Mouse (Mus musculus) spleen, adult 12 weeks (tissue): ENCODE measurements around the gene Gm28372.
"Not testable (repeated sequence)": the region's sequence is repeated elsewhere in the genome, so short reads cannot be mapped to it uniquely, and the experiment has no call there.

ENCODE experiments used
- DNase-seq: peaks from one replicate; pipeline ENCODE4 v3.0.0; 2022; ENCODE audit warnings: low spot score

Gene Gm28372

DNA sequence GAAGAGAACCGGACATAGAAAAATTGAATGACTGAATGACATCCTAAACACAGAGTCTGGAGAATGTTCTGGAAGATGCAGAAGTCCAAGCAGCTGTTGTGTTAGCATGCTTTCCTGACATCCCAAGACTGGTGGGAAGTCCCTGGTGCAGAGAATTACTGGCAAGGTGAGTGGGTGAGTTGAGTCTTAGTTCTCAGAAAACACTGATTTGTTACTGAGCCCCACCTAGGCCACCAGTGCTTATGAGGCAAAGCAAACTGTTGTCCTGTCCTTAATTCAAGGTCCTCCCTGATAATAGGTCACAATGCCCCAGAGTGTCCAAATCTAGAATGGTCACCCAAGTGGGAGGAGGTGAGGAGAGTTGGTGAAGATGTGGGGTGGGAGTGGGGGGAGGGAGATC lies at the start of gene Gm28372, which contains the start of gene 1700020A23Rik:
Gene Gm28372 (plus strand): TSS at position 301 of the 400 bp plus-strand sequence.
Gene 1700020A23Rik (plus strand): TSS at position 321 of the 400 bp plus-strand sequence.
- DNase-seq: no peak

- DNase-seq: no peak
Measured at GRCm38 (mm10) chr2:130357551-130357950, 47.5 kb upstream of the Gm28372 start.

DNA sequence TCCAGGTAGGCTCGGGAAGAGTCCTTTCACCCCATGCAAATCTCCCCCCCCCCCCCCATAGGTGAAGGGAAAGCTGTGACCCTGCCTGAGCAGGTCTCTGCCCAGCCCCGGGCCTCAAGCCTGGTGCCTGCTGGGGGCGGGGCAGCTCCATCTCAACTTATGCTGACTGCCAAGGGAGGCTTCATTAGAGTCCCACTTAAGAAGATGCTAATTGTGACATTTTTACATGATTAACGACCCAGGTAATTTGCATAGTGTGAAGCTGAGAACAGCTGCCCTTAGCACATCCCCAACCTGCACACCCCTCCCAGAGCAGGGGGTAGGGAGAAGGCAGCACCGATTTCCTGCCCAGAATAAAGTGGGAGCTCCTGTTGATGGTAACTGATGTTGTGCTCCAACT lies 46.2 kb upstream of the Gm28372 start:
- DNase-seq: no peak

DNA sequence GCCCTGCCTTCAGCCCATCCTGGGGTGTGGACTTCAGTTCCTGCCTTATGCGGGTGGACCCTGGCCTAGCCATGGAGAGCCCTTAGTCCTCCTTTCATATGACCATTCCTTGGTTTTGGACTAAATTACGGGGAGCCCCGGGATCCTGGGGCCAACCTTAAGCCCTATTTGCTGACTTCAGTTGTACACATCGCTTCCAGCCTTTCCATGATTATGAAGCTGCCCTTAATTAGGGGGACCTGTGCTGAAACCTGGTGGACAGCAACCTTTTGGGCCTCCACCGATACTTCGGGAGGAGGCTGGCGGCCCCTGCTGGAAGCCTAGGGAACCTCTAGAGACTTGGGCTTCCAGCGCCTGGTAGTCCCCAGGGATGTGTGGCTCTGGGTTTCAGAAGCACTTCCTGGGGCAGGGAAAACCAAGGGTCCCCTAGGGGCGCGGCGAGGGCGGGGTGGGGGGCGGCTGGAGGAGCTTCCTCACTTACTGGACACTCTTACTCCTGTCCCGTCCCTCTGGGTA lies 42.5 kb upstream of the Gm28372 start:
- DNase-seq: peak; percentile 4

GRCm38 (mm10) chr2:130365211-130366094 lies 39.6 kb upstream of the Gm28372 start:
- no peak for DNase-seq

DNA sequence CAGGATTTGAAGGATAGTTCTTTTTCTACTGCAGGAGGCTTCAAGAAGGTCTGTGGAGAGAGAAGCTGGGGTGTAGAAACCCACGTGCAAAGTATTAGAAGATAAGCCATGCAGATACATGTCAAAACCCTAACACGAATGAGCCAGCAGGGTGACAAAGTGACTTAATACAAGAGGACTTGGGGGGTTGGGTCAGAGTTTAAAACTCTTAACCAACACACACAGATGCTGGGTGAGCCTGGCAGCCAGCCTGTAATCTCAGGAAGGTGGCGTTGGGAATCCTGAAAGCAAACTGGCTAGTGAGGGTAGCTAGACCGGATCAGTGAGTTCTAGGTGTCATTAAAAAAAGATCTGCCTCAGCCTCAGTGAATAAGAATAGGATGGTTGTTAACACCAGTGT lies 37.7 kb upstream of the Gm28372 start:
- DNase-seq: no peak

GRCm38 (mm10) chr2:130373026-130373425 lies 32.0 kb upstream of the Gm28372 start:
- not testable (repeated sequence) for DNase-seq

DNA sequence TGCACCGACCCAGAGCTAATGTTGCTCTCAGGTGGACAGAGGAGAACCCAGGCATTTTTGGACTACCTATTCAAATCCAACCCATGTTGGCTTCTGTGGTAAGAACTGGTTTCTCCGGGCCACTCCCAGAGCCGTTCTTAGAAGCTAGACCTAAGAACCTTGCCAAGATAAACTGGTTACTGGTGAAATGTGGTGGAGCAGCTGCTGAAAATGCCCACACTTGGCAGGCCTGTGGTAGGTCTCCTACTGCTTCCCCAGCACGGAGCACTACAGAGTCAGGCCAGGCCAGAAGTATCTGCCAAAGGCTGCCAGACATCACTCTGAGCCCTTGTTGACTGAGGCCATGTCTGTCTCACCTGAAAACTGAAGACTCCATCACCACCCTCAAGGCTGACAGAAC lies 30.1 kb upstream of the Gm28372 start:
- no peak for DNase-seq

DNA sequence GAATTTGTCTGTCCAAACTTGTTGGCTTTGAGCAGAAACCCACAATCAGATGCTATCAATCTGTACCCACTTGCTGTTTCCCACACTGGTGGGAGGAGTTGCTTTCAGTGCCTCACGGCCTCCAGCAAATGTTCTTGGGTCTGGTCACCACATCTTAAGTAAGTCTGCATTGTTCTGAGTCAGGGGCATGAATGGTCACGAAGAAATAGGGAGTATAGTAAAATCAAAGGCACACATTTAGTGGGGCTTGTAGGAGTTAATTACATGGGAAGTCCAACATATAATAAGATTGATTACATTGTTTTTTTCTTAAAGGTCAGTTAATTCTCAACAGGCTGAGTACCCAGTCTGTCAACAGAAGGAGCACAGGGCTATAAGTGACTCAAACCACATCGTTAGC lies 21.8 kb upstream of the Gm28372 start:
- no peak for DNase-seq

- no peak for DNase-seq
Measured at GRCm38 (mm10) chr2:130383895-130384294, 21.1 kb upstream of the Gm28372 start.

GRCm38 (mm10) chr2:130386212-130386611 lies 18.8 kb upstream of the Gm28372 start:
- DNase-seq: no peak

GRCm38 (mm10) chr2:130388796-130389195 lies 16.2 kb upstream of the Gm28372 start:
- no peak for DNase-seq

DNA sequence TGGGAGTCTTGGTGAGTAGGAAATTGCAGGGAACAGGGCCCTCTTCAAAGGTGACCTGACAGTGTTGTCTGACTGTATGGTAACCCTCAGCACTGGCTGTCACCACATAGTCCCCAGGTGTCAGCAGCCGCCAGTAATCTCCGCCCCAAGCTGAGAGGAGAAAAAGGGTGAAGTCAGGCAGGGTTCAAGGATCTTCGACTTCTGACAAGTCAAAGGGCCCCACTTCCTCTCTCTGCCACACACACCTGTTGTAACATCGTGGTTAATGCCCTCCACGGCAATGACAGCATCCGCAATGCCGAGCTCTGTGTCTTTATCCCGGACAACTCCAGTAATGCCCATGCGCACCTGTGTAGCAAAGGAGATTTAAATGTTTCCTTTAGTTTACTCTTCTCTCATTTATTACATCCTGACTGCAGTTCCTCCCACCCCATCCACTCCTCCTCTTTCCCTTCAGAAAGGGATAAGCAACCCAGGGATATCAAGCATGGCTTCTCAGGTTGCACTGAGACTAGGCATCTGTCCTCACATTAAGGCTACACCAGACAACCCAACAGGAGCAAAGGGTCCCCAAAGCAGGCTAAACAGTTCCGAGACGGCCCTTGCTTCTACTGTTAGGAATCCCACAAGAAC lies 13.9 kb upstream of the Gm28372 start:
- no peak for DNase-seq

DNA sequence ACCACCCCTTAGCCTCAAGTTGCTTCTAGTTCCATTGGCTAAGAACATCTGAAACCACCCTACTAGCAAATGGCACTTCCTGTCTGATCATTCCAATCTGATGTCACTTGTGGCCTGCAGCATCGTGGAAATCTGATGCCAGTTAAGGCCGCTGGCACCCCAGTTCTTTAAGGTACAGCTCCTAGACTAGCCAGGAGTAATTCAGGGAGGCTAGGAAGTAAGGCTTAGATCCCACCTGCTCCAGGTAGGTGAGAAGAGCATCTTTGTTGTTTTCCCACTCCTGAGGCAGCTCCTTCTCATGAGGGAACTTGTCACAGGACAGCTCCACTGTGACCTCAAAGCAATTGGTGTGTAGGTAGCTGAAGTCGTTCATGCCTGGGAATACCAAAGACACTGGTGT lies 12.2 kb upstream of the Gm28372 start:
- no peak for DNase-seq

DNA sequence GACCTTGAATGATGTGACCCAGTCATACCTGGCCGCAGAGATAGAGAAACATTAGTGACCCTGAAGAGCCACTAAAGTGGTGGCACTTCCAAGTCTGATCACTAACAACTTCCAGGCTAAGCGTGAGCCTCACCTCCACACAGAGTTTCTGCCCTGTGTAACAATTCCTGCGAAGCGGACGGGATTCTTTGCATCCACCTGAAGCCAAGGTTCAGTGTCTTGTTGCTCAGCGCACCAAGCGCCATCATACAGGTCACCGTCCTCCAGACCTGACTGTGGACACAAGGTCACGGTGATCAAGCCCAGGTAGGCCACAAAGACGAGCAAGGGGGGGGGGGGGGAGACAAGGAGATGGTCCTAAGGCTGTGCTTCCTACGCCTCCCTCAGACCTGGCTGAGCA lies 9.3 kb upstream of the Gm28372 start:
- DNase-seq: no peak

- no peak for DNase-seq
Measured at GRCm38 (mm10) chr2:130397186-130397985, 7.7 kb upstream of the Gm28372 start, which contains the start of gene Cpxm1. Cpxm1 (minus strand) TSS chr2:130397574.

GRCm38 (mm10) chr2:130398091-130398490 lies 6.9 kb upstream of the Gm28372 start:
- DNase-seq: no peak

GRCm38 (mm10) chr2:130400046-130400445 lies 5.0 kb upstream of the Gm28372 start:
- DNase-seq: no peak

GRCm38 (mm10) chr2:130401891-130402290 lies 3.1 kb upstream of the Gm28372 start:
- DNase-seq: no peak

DNA sequence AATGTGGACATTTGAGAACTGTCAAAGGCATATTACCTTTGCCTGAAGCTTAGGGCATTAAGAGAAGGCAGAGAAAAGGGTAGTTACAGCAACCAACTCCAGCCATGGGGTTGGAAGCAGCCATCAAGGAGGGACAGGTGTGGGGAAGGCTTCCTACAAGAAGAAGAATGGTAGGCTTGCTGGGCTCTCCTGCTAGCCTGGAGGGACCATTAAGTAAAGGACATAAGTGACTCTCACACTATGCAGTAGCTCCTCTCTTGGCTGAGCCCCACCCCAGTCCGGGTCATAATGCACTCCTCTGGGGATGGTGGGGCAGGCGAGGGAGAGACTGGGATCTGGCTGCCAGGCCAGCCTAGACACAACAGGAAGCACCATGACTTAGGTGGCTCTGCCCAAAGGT lies 1.1 kb downstream of the Gm28372 start, which contains the start of gene Tmem239:
Gene Tmem239 (plus strand): TSS at position 301 of the 400 bp plus-strand sequence.
- DNase-seq: no peak

DNA sequence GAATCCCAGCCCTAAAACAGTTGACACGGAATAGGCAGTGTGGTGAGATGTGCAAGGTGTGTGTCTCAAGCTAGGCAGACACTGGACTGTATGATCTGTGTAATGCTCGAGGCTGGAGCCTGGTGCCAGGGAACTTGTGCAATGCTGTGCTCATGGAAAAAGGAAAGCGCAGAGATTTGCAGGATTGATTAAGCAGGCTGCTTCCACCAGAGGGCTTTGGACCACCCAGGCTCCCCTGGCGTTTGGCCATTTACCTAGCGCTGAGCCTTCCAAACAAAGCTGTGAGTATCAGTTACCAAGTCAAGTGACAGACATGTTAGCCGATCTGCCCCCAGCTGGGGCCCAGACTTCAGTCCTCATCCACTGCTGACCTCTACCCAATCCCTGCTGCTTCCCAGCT lies 3.2 kb downstream of the Gm28372 start:
- DNase-seq: no peak
